Mouse (Mus musculus) liver, embryonic 15.5 days (tissue): ENCODE data around the gene Tmem102. TPM values are rescaled to one million over a fixed set of nuclear protein-coding genes. Genes with fewer than 3 reads are reported as not detected.

Experiments
- ATAC-seq: fragments of 200-750 bp; cut with Nextera tagmentation; 2 replicates; pipeline ENCODE4 v1.8.0; 2017; ENCODE audit warnings: moderate number of reproducible peaks, mild to moderate bottlenecking, moderate library complexity; ENCODE audit not compliant: insufficient read depth
- H3K27ac ChIP-seq: fragments of 300-500 bp; sonication (generic); replicated peaks from 2 replicates; pipeline ENCODE4 v1.5.1; 2015; ENCODE audit warnings: mild to moderate bottlenecking, inconsistent platforms
- H3K27me3 ChIP-seq: fragments of 300-500 bp; sonication (generic); 2 replicates; pipeline ENCODE4 v1.6.1; 2015; ENCODE audit warnings: mild to moderate bottlenecking, inconsistent platforms
- H3K36me3 ChIP-seq: fragments of 300-500 bp; sonication (generic); replicated peaks from 2 replicates; pipeline ENCODE4 v1.6.1; 2015; ENCODE audit warnings: moderate library complexity, mild to moderate bottlenecking, inconsistent platforms
- H3K4me1 ChIP-seq: fragments of 300-500 bp; sonication (generic); replicated peaks from 2 replicates; pipeline ENCODE4 v1.6.1; 2015; ENCODE audit warnings: inconsistent platforms
- H3K4me2 ChIP-seq: fragments of 300-500 bp; sonication (generic); 2 replicates; pipeline ENCODE4 v1.6.1; 2015; ENCODE audit warnings: moderate library complexity, mild to moderate bottlenecking, inconsistent platforms
- H3K4me3 ChIP-seq: fragments of 300-500 bp; sonication (generic); replicated peaks from 2 replicates; pipeline ENCODE4 v1.5.1; 2015; ENCODE audit warnings: mild to moderate bottlenecking, inconsistent platforms
- H3K9ac ChIP-seq: fragments of 300-500 bp; sonication (generic); 2 replicates; pipeline ENCODE4 v1.6.1; 2015; ENCODE audit warnings: moderate library complexity, mild to moderate bottlenecking, inconsistent platforms
- H3K9me3 ChIP-seq: fragments of 300-500 bp; sonication (generic); replicated peaks from 2 replicates; pipeline ENCODE4 v1.6.1; 2016; ENCODE audit warnings: inconsistent platforms
- WGBS: fragments of 180-500 bp; shearing (Covaris S2); methylation state at CpG from one replicate; pipeline ENCODE4 v1.1.7; 2015; ENCODE audit warnings: mixed read lengths; ENCODE audit not compliant: insufficient replicate concordance; 5-methylcytosine and 5-hydroxymethylcytosine counted together
- polyA plus RNA-seq: library from polyadenylated mRNA; unstranded; fragments of >200 nt; fragmentation: Nextera tagmentation; extraction: Ambion mirVana; gene quantifications from 2 replicates; pipeline ENCODE4 v1.2.1, GENCODE M21; 2015

Gene Tmem102
- 0.69 and 0.94 TPM in 2 replicates for polyA plus RNA-seq

- H3K9me3 ChIP-seq: no peaks in the 10 kb centered on the region
- H3K36me3 ChIP-seq: no peaks in the 10 kb centered on the region
- peak within 1 kb of the TSS; percentile 78 for H3K4me2 ChIP-seq
- H3K4me1 ChIP-seq: peaks cover 46% of the 10 kb centered on the region
- 22% methylated on average over 29 of the region's 29 CpGs for WGBS
- no peak within 1 kb of the TSS for H3K27ac ChIP-seq
- peak within 1 kb of the TSS; percentile 11; the same call in 1 of the 2 replicates for H3K4me3 ChIP-seq
- ATAC-seq: no peak
- 0 out of 2 replicates have a peak within 1 kb of the TSS, but pooled peaks have one; percentile 47 for H3K9ac ChIP-seq
- peaks cover 91% of the 10 kb centered on the region for H3K27me3 ChIP-seq
Observed at GRCm38 (mm10) chr11:69804972-69805909, at the start of gene Tmem102. Gene Tmem102, minus strand, starts transcription at chr11:69805624.

GRCm38 (mm10) chr11:69854680-69855079 is 49.3 kb upstream of the Tmem102 start:
- peak overlapping the region; percentile 61 for H3K4me2 ChIP-seq

GRCm38 (mm10) chr11:69853994-69854393 is 48.6 kb upstream of the Tmem102 start:
- Histone ChIP-seq H3K4me3 (peak overlapping the region; percentile 34), H3K27ac (peak overlapping the region; percentile 97), H3K9me3 (no peaks in the 10 kb centered on the region), H3K36me3 (peaks cover 40% of the 10 kb centered on the region), H3K4me1 (peaks cover 80% of the 10 kb centered on the region), H3K27me3 (peaks cover 15% of the 10 kb centered on the region), H3K9ac (peak overlapping the region; percentile 54), H3K4me2 (peak overlapping the region; percentile 65)
- WGBS: 14% methylated on average over 7 of the region's 7 CpGs
- peak; percentile 94 for ATAC-seq

More at GRCm38 (mm10) chr11:69854680-69855079, 49.3 kb upstream of the Tmem102 start:
- peaks cover 73% of the 10 kb centered on the region for H3K4me1 ChIP-seq
- H3K4me3 ChIP-seq: peak overlapping the region; percentile 29
- peaks cover 22% of the 10 kb centered on the region for H3K27me3 ChIP-seq
- no peak for ATAC-seq
- peaks cover 33% of the 10 kb centered on the region for H3K36me3 ChIP-seq
- peak overlapping the region; percentile 97 for H3K27ac ChIP-seq
- 61% methylated on average over 10 of the region's 10 CpGs for WGBS
- H3K9ac ChIP-seq: peak overlapping the region; percentile 54
- H3K9me3 ChIP-seq: no peaks in the 10 kb centered on the region

GRCm38 (mm10) chr11:69850754-69851153 is 45.3 kb upstream of the Tmem102 start:
- Histone ChIP-seq H3K4me2 (peak overlapping the region; percentile 11), H3K9ac (no peak overlapping the region)

GRCm38 (mm10) chr11:69849884-69850283 is 44.5 kb upstream of the Tmem102 start:
- peaks cover 96% of the 10 kb centered on the region for H3K4me1 ChIP-seq

More at GRCm38 (mm10) chr11:69850754-69851153, 45.3 kb upstream of the Tmem102 start:
- H3K36me3 ChIP-seq: peaks cover 55% of the 10 kb centered on the region
- peak overlapping the region; percentile 97 for H3K27ac ChIP-seq
- no peak for ATAC-seq
- peaks cover 97% of the 10 kb centered on the region for H3K4me1 ChIP-seq
- H3K27me3 ChIP-seq: no peaks in the 10 kb centered on the region
- H3K4me3 ChIP-seq: no peak overlapping the region
- no peaks in the 10 kb centered on the region for H3K9me3 ChIP-seq
- WGBS: 38% methylated on average over 8 of the region's 8 CpGs

GRCm38 (mm10) chr11:69849128-69849527 is 43.7 kb upstream of the Tmem102 start:
- Histone ChIP-seq H3K9me3 (no peaks in the 10 kb centered on the region), H3K36me3 (peaks cover 55% of the 10 kb centered on the region), H3K4me3 (no peak overlapping the region), H3K9ac (no peak overlapping the region), H3K4me1 (peaks cover 90% of the 10 kb centered on the region), H3K27ac (peak overlapping the region; percentile 97), H3K4me2 (0 out of 2 replicates have a peak overlapping the region, but pooled peaks have one; percentile 94), H3K27me3 (no peaks in the 10 kb centered on the region)
- ATAC-seq: no peak
- WGBS: 71% methylated on average over 9 of the region's 9 CpGs

More at GRCm38 (mm10) chr11:69849884-69850283, 44.5 kb upstream of the Tmem102 start:
- no peak for ATAC-seq
- 80% methylated on average over 15 of the region's 15 CpGs for WGBS
- Histone ChIP-seq H3K9ac (no peak overlapping the region), H3K27ac (peak overlapping the region; percentile 97), H3K4me2 (0 out of 2 replicates have a peak overlapping the region, but pooled peaks have one; percentile 11), H3K9me3 (no peaks in the 10 kb centered on the region), H3K4me3 (no peak overlapping the region), H3K27me3 (no peaks in the 10 kb centered on the region), H3K36me3 (peaks cover 55% of the 10 kb centered on the region)

- Histone ChIP-seq H3K4me3 (peak overlapping the region; percentile 79), H3K4me1 (peaks cover 88% of the 10 kb centered on the region), H3K9ac (peak overlapping the region; percentile 86; the same call in 1 of the 2 replicates), H3K27me3 (no peaks in the 10 kb centered on the region), H3K27ac (peak overlapping the region; percentile 97), H3K4me2 (peak overlapping the region; percentile 94), H3K9me3 (no peaks in the 10 kb centered on the region), H3K36me3 (peaks cover 55% of the 10 kb centered on the region)
- WGBS: 93% methylated on average over 6 of the region's 6 CpGs
- ATAC-seq: no peak
Observed at GRCm38 (mm10) chr11:69848021-69848420, 42.6 kb upstream of the Tmem102 start.

- Histone ChIP-seq H3K4me3 (peak overlapping the region; percentile 79), H3K4me1 (peaks cover 83% of the 10 kb centered on the region), H3K4me2 (peak overlapping the region; percentile 94), H3K36me3 (peaks cover 45% of the 10 kb centered on the region), H3K9me3 (no peaks in the 10 kb centered on the region), H3K9ac (peak overlapping the region; percentile 86), H3K27me3 (no peaks in the 10 kb centered on the region), H3K27ac (peak overlapping the region; percentile 97)
- 11% methylated on average over 37 of the region's 37 CpGs for WGBS
- ATAC-seq: peak; percentile 60
Observed at GRCm38 (mm10) chr11:69846738-69847688, 41.6 kb upstream of the Tmem102 start.

- Histone ChIP-seq H3K4me2 (peak within 1 kb of the TSS; percentile 94), H3K36me3 (peaks cover 37% of the 10 kb centered on the region), H3K27ac (peak within 1 kb of the TSS; percentile 97), H3K27me3 (no peaks in the 10 kb centered on the region), H3K4me3 (peak within 1 kb of the TSS; percentile 79), H3K9ac (peak within 1 kb of the TSS; percentile 86), H3K4me1 (peaks cover 76% of the 10 kb centered on the region), H3K9me3 (no peaks in the 10 kb centered on the region)
- under 1% methylated on average over 38 of the region's 38 CpGs for WGBS
- ATAC-seq: peak; percentile 85
Observed at GRCm38 (mm10) chr11:69846198-69846680, 40.8 kb upstream of the Tmem102 start, which contains the start of gene Plscr3. Gene Plscr3, plus strand, starts transcription at chr11:69846376.

- no peaks in the 10 kb centered on the region for H3K9me3 ChIP-seq
- H3K9ac ChIP-seq: peak overlapping the region; percentile 81
- peak overlapping the region; percentile 78 for H3K4me3 ChIP-seq
- H3K4me2 ChIP-seq: peak overlapping the region; percentile 95
- peak; percentile 8 for ATAC-seq
- H3K27me3 ChIP-seq: peaks cover 42% of the 10 kb centered on the region
- peaks cover 70% of the 10 kb centered on the region for H3K4me1 ChIP-seq
- 2% methylated on average over 7 of the region's 7 CpGs for WGBS
- H3K36me3 ChIP-seq: 0 out of 2 replicates have a peak, but pooled peaks cover 4% of the 10 kb centered on the region
- H3K27ac ChIP-seq: peak overlapping the region; percentile 92
Observed at GRCm38 (mm10) chr11:69838714-69839104, 33.3 kb upstream of the Tmem102 start.
